Mouse (Mus musculus): ENCODE data around the gene Slc35f4.

Gene Slc35f4

GRCm38 (mm10) chr14:49525931-49526291 lies at the start of gene Slc35f4:
Gene Slc35f4, minus strand, starts transcription at chr14:49526046.
- DNase-seq: no peak

GRCm38 (mm10) chr14:49568369-49568768 lies 42.5 kb upstream of the Slc35f4 start:
- DNase-seq: peak; percentile 12

- no peak for DNase-seq
Measured at GRCm38 (mm10) chr14:49560706-49561105, 34.9 kb upstream of the Slc35f4 start.

GRCm38 (mm10) chr14:49540104-49540503 lies 14.3 kb upstream of the Slc35f4 start:
- DNase-seq: peak; percentile 20

- DNase-seq: peak; percentile 89
Measured at GRCm38 (mm10) chr14:49525176-49525930, 493 bp downstream of the Slc35f4 start.

- DNase-seq: no peak
Measured at GRCm38 (mm10) chr14:49524665-49525064, 1.2 kb downstream of the Slc35f4 start.

GRCm38 (mm10) chr14:49515096-49515665 lies 10.7 kb downstream of the Slc35f4 start:
- DNase-seq: no peak

- no peak for DNase-seq
Measured at GRCm38 (mm10) chr14:49514137-49514536, 11.7 kb downstream of the Slc35f4 start.

- no peak for DNase-seq
Measured at GRCm38 (mm10) chr14:49495192-49495591, 30.7 kb downstream of the Slc35f4 start.

- DNase-seq: no peak
Measured at GRCm38 (mm10) chr14:49493793-49494192, 32.1 kb downstream of the Slc35f4 start.

- DNase-seq: no peak
Measured at GRCm38 (mm10) chr14:49492506-49492905, 33.3 kb downstream of the Slc35f4 start.

- DNase-seq: no peak
Measured at GRCm38 (mm10) chr14:49476602-49477001, 49.2 kb downstream of the Slc35f4 start.

GRCm38 (mm10) chr14:49461761-49462160 lies 64.1 kb downstream of the Slc35f4 start:
- no peak for DNase-seq

GRCm38 (mm10) chr14:49460799-49461198 lies 65.0 kb downstream of the Slc35f4 start:
- no peak for DNase-seq

GRCm38 (mm10) chr14:49454283-49454914 lies 71.4 kb downstream of the Slc35f4 start:
- DNase-seq: no peak

GRCm38 (mm10) chr14:49453782-49454181 lies 72.1 kb downstream of the Slc35f4 start:
- no peak for DNase-seq

GRCm38 (mm10) chr14:49447669-49448068 lies 78.2 kb downstream of the Slc35f4 start:
- no peak for DNase-seq

- no peak for DNase-seq
Measured at GRCm38 (mm10) chr14:49446461-49446860, 79.4 kb downstream of the Slc35f4 start.

GRCm38 (mm10) chr14:49436811-49437210 lies 89.0 kb downstream of the Slc35f4 start:
- no peak for DNase-seq

- DNase-seq: peak; percentile 52
Measured at GRCm38 (mm10) chr14:49431821-49432220, 94.0 kb downstream of the Slc35f4 start.

GRCm38 (mm10) chr14:49392482-49392881 lies 133.4 kb downstream of the Slc35f4 start:
- DNase-seq: peak; percentile 16

GRCm38 (mm10) chr14:49362161-49362560 lies 163.7 kb downstream of the Slc35f4 start:
- DNase-seq: no peak

GRCm38 (mm10) chr14:49355561-49355960 lies 170.3 kb downstream of the Slc35f4 start:
- DNase-seq: no peak

- peak; percentile 51 for DNase-seq
Measured at GRCm38 (mm10) chr14:49348897-49349250, 177.0 kb downstream of the Slc35f4 start.
